Mouse (Mus musculus) urinary bladder, postnatal 10 days (tissue): ENCODE results near the gene Abcg4.
"Not testable (repeated sequence)": the region's sequence is repeated elsewhere in the genome, so short reads cannot be mapped to it uniquely, and the experiment has no call there.

Experiments used
- DNase-seq: peaks from one replicate; pipeline ENCODE4 v3.0.0; 2022; ENCODE audit warnings: low spot score

Abcg4 gene

DNA sequence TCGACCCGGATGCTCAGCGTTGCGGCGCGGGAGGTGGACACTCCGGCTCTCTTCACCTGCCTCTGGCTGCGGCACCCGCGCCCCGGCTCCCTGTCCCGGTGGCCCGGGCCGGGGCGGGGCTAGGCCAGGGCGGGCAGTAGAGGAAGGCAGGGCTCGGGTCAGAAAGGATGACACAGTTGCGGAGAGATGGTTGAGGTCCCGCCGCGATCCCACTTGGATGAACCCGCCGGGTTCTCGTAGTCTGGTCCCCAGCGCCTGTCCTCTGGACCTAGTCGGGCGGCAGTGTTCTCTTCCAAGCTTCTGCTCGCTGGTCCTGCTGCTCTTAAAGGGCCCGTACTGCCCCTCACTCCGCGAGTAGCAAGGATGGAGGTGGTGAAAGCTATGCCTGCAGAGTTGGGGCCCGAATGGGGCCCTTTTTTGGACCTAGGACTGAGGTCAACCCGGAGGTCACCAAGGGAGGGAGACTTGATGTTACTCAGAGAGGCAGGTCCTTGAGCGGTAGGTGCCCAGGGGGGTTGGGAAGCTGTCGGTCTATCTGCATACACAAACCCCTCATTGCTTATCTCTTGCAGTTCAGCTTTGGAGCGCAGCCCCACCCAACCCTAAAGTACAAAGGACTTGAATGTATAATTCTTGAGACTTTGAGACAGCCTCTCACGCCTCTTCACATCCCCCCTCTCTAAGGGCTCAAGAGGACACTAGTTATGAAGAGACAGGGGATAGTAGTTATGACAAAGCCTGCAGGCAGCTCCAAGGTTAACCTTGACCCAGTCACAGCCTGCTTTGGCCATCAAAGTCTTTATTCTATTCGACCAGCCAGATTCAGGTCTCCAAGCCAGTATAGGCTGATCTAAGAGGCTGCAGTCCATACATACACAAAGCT, at the start of gene Abcg4:
Gene Abcg4 (minus strand): TSS at position 540 of the 883 bp plus-strand sequence.
- DNase-seq, result no peak

DNA sequence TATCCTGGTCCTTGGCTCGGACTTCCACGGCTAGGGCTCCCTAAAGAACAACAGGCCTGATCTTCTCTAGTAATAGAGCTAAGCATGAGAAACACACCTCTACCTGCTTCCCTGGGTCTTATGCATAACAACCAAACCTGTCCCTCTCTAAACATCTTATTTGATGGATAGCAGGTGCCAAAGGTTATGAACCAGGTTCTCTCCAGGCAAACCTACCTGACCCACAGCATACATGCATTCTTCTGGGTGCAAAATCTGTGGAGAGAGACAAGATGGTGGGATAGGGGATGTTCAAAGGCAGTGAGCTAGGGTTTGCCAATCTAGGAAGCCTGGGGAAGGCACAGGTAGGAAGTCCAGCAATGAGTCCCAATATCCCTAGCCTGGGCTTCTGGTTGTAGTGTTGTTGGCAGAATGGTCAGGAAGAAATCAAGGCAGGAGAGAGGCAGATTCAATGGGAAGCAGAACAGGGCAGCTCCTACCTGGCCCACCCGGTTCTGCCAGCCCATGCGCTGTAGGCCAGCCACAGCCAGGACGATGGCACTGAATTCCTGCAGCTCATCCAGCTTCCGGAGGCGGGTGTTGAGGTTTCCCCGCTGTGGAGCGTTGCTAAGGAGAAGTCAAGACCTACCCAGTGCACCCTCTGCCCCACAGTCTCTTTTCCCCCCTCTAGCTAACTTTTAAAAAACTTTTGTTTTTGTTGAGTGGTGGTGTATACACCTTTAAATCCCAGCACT, 49.2 kb upstream of the Abcg4 start:
- no peak for DNase-seq

DNA sequence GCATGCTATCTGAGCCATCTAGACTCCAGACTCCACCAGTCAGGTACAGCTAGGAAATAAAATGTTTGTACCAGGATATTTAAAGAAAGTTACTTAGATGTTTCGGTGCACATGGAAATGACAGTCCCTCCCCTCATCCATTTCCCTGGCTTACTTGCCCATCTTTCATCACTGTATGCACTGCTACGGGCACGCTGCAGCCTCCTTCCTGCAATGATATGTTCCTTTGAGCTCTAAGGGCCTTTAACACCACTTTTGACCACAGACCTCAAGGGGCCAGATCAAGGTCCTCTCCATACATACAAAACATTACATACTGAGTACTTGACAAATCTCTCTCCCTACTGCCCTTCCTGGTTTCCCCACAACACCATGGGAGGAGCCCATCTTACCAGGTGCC, 48.5 kb upstream of the Abcg4 start:
- DNase-seq, result no peak

DNA sequence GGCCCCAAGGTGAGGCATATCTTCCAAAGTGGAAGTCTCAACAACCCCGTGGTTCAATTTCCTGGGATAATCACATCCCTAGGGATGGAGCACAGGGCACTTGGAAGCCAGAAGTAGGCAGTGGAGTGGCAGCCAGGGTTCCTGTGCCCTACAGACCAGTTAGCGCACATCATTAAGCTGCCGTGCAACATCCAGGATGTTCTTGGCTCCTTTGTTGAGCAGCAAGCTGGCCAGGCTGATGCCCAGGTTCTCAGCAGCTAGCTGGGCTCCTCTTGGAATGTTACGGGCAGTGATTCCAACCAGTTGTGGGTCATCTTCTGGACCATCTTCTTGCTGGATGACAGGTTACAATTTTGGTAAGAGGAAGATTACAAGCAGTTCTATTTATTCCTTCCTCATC, 48.1 kb upstream of the Abcg4 start:
- DNase-seq, result not testable (repeated sequence)

DNA sequence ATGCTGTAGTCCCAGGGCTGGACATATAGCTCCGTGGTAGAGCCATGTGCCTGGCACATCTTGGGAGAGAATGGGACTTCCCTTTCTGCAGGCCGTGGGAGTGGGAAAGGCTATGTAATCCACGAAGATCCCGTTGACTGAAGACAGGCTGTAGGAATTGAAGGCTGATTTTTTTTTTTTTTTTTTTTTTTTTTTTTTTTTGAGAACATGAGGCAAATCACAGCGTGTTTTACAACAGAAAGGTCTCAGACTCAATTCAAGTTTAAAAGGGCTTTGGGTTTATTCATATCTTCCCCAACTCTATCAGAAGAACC, 47.6 kb upstream of the Abcg4 start:
- DNase-seq, result no peak

DNA sequence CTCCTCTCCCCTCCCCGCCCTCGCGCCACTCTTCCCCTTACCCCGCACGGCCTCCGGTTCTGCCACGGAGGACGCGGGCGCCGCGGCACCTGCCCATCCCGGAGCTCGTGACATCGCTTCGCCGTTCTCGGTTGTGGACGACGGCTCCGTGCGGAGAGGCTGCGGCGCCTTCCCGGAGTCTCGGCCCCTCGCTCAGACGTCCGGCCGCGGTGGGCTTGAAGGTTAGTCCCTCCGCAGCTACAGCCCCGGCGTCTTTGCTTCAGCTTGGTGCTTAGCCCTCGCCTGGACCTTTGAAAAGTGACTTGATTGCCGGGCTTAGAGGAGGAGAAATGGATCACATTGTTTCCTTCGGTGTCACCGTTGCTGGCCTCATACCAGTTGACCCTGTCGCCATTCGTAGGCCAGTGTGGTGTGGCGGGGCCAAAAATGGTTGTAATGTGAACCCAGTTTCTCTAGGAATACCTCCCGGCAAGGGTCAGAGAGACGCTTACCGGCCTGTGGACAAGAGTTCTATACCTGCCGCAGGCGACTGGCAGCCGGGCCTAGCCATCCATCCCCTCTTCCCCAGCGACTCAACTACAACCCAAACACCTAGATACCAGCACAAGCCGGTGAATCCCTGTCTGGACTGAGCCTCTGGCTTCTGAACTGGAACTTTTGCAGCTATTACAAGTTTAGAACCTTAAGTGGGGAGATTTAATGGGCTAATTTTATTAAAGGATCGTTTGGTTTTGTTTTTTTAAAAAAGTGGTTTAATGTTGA, 47.1 kb upstream of the Abcg4 start:
- DNase-seq, result no peak

DNA sequence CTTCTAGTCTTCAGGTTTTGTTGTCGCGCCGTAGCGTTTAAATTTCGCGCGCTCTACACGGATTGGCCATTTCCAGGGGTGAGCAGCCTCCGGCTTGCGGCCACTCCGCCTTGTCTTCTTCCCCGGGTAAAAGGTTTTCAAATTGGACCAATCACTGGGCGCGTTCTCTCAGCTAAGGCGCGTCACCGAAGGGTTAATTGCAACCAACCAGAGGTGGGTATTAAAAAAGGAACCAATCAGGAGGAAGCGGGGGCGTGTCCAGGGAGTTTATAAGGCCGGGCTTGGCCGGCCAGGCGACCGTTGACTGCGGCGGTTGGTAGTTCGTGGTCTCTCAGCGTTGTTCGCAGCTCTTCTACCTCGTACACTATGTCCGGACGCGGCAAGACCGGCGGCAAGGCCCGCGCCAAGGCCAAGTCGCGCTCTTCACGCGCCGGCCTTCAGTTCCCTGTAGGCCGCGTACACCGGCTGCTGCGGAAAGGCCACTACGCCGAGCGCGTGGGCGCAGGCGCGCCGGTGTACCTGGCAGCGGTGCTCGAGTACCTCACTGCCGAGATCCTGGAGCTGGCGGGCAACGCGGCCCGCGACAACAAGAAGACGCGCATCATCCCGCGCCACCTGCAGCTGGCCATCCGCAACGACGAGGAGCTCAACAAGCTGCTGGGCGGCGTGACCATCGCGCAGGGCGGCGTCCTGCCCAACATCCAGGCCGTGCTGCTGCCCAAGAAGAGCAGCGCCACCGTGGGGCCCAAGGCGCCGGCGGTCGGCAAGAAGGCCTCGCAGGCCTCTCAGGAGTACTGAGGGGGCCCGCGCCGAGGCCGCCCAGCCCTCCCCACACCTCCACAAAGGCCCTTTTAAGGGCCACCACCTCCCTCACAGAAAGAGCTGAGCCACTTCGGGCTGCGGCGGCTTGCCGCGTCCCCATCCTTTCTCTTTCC, 46.2 kb upstream of the Abcg4 start, which contains the start of gene H2afx:
Gene H2afx (plus strand): TSS at position 299 of the 935 bp plus-strand sequence.
- DNase-seq, result peak; percentile 88

DNA sequence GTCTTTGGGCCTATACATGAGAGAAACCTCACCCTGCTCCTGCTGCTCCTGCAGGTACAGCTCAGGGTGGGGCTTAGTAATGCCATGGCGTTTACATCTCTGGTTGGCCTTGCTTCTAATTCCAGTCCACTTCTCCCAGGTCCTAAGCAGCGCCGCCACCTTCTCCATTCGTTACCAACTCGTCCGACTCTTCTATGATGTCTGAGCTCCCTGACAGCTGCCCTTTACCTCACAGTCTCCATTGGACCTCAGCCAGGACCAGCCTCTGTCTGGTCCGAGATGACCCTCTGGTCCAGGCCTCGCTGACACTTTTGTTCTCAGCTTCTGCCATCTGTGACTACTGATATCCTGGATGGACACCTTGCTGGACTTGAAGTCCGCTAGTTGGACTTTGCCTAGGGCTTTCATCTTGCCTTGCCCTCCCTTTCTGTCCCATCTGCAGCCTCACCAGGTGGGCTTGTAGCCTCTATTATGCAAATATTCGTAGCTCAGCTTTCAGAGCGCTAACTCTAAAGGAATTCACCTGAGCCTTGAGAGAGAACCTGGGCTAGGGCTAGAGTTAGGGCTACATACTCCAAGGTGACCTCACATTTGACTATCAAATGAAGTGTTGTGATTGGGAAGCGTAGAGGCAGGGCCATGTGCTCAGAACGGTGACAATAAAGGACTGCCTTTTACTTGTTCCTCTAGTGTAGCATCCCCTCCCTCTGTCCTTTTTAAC, 44.7 kb upstream of the Abcg4 start:
- DNase-seq, result no peak

DNA sequence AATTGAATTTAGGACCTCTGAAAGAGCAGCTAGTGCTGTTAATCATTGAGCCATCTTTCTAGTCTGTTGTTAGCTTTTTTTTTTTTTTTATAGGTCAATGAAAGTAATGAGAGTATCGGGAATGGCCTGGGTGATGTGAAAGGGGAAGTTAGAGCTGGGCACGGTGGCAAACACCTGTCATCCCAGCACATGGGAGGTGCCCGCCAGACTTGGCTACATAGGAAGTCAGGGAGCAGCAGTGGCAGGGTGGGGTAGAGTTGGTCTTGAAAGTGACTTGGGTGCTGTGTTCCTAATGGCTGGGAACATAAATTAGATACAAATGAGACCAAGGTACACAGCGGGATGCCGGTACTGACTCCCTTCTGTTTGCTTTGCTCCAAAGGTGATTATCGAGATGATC, 42.3 kb upstream of the Abcg4 start:
- DNase-seq, result no peak

DNA sequence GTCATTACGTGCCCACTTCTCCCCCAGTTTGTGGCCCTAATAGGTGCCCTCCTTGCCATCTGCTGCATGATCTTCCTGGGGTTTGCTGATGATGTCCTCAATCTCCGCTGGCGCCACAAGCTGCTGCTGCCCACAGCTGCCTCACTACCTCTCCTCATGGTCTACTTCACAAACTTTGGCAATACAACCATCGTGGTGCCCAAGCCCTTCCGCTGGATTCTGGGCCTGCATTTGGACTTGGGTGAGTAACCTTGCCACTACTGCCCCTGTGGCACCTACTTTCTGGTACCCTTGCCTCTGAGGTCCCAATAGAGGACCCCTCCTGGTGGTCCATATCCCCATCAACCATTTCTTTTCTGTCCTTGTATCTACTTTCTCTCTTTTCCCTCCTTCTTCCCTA, 39.5 kb upstream of the Abcg4 start:
- DNase-seq, result no peak

DNA sequence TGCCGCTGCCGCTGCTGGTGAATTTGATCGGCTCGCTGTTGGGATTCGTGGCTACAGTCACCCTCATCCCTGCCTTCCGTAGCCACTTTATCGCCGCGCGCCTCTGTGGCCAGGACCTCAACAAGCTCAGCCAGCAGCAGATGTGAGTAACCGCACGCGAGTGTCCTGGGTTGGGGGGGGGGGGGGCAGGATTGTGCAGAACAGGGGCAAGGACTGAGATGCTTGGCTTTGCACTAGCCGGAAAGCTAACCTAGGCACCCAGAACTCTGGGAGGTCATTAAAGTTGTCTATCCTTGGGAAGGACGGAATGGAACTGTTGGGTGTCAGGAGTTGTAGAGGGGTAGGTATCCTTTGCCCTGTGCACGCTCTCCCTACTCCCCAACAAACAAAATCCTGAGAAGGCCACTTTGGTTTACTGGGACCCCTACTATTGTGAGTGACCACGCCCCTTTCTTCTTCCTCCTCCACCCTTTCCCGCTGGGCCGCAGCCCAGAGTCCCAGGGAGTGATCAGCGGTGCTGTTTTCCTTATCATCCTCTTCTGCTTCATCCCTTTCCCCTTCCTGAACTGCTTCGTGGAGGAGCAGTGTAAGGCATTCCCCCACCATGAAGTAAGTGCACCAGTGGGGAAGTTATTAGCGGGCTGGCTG, 38.8 kb upstream of the Abcg4 start:
- no peak for DNase-seq

DNA sequence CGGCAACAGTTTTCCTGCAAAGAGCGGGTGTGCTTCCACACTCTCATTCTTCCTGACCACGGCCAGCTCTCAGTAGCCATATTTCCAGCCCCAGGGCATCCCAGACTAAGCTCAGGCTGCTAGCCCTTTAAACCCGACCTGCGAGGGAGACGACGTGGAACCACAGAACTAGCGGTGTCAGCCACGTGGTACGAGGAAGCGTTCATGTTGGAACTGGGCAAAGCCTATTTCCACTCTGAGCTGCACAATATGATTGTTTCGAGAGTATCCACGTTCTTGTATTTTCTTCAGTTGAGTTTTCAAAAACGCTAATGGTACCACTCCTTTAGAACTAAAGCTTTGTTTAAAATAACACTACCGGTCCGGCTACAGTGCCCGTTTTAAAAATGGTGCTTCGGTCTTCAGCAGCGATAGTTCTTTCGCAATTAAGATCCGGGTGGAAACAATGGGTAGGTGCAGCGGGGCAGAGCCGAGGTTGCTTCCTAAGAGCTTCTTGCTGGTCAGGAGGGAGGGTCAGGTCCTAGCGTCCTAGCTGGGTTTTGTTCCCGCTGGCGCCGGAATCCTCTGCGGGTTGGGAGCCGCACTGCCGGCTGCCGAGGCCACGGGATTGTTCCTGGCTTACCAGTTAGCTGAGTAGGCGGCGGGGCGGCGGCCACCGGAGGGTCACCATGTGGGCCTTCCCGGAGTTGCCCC, 38.1 kb upstream of the Abcg4 start:
- DNase-seq, result no peak

DNA sequence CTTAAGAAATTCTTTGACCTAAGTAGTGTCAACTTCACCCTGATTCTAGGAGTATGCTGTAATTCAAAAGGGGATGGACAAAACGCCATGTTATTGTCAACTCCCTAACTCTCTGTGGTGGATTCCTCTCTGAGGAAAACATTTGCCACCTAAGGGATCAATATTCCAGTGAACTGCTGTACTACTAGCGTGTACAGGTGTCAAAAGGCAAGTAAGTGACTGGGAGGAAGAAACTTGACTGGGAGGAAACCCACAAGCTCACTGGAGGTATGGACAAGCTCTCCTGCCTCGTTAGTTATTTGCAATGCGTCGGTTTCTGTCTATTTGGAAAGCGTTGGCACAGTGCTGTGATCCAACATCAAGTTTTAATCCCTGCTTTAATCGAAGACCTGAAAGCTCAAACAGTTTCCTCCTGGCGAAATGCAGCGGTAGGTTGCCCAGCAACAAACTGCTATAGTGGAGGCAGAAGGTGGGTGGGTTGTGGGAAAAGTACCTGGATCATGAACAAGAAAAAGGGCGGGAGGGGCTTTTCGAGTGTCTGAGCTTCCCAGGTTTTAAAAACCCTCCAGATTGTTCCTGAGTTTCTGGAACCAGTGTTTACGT, 37.5 kb upstream of the Abcg4 start, which contains the start of gene Dpagt1:
Gene Dpagt1 (plus strand): TSS at position 252 of the 603 bp plus-strand sequence.
- DNase-seq, result no peak

DNA sequence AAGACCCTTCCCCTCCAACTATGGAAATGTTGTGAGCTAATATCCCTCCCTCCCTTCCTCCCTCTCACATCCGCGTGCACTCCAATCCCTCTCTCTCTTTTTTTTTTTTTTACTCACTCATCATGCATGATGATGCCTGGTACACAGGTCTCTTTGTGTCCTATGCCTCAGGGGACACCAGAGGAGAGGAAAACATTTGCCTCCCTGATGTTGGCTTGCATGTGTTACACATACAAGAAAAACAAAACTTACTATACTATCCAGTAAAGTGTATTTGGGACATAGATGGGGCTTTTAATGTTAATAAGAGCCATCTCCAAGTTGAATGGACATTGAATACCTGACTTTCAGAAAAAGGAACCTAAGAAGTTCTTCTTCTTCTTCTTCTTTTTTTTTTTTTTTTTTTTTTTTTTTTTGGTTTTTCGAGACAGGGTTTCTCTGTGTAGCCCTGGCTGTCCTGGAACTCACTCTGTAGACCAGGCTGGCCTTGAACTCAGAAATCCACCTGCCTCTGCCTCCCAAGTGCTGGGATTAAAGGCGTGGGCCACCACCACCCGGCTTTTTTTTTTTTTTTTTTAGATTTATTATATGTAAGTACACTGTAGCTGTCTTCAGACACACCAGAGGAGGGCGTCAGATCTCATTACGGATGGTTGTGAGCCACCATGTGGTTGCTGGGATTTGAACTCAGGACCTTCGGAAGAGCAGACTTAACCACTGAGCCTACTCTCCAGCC, 36.8 kb upstream of the Abcg4 start:
- not testable (repeated sequence) for DNase-seq

DNA sequence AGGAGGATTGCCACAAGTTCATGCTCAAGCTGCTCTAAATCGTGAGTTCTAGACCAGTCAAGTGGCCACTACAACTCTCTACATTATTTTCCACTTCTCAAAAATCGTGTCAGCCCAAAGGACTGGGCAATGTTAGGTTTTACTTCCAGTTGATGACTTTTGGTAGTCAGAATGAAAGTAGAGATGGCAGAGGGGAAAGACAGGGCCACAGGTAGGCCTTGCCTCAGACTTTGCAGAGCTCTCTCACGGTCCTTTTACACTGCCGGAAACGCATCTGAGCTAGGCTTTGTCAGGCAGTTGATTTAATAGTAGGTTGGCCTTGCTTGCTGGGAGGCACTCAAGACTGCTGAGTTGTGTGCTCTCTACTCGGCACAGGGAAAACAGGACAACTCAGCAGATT, 35.7 kb upstream of the Abcg4 start:
- DNase-seq, result no peak

DNA sequence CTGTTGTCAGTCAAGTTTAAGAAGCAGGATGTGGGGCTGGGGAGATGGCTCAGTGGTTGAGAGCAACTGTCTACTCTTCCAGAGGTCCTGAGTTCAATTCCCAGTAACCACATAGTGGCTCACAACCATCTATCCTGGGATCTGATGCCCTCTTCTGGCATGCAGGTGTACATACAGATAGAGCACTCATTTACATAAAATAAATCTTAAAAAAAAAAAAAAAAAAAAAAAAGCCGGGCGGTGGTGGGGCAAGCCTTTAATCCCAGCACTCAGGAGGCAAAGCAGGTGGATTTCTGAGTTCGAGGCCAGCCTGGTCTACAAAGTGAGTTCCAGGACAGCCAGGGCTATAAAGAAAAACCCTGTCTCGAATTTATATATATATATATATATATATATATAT, 35.2 kb upstream of the Abcg4 start:
- DNase-seq, result not testable (repeated sequence)

DNA sequence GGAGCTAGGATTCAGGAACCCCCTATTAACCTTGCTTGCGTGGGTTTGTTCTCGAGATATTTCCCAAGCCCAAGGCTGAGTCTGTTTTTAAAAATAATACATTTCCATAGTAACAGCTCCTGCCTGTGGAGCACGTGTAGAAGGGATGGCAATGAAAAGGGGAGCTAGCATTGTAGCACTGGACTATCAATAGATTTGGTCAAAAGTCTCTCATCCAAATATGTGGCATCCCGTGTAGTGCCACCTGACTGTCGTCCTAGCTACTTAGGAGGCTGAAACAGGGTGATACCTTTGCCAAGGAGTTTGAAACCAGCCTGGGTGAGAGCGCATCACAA, 32.4 kb upstream of the Abcg4 start:
- DNase-seq, result no peak
